Mouse (Mus musculus): Measurements from ENCODE around the gene Bahcc1.

Bahcc1 gene

GRCm38 (mm10) chr11:120225256-120226195 lies 7.2 kb upstream of the Bahcc1 start:
- in situ Hi-C loops (cut with MboI; ENCODE audit: low pct_unique_long_range_greater_than_20kb in 1 of 2, low sequenced_read_pairs in 2 of 2, unreplicated experiment in 1 of 2) = loop anchor here (5.0 to 25.0 kb wide), 3 partner anchors 52 to 437 kb away; partner anchors contain the start of genes Aspscr1 (in 1 of the 2) and Notum (in 1 of the 2)

GRCm38 (mm10) chr11:120226421-120227280 lies 6.1 kb upstream of the Bahcc1 start:
- in situ Hi-C loops (cut with MboI; ENCODE audit: low pct_unique_long_range_greater_than_20kb in 1 of 2, low sequenced_read_pairs in 2 of 2, unreplicated experiment in 1 of 2) = loop anchor here (5.0 to 25.0 kb wide), 3 partner anchors 51 to 436 kb away; partner anchors contain the start of genes Aspscr1 (in 1 of the 2) and Notum (in 1 of the 2)

GRCm38 (mm10) chr11:120227571-120228051 lies 5.1 kb upstream of the Bahcc1 start:
- in situ Hi-C loops (cut with MboI; ENCODE audit: low pct_unique_long_range_greater_than_20kb in 1 of 2, low sequenced_read_pairs in 2 of 2, unreplicated experiment in 1 of 2) = loop anchor here (5.0 to 25.0 kb wide), 3 partner anchors 50 to 435 kb away; partner anchors contain the start of genes Aspscr1 (in 1 of the 2) and Notum (in 1 of the 2)

GRCm38 (mm10) chr11:120228116-120228890 lies 4.4 kb upstream of the Bahcc1 start:
- in situ Hi-C loops (cut with MboI; ENCODE audit: low pct_unique_long_range_greater_than_20kb in 1 of 2, low sequenced_read_pairs in 2 of 2, unreplicated experiment in 1 of 2) = loop anchor here (5.0 to 25.0 kb wide), 3 partner anchors 49 to 434 kb away; partner anchors contain the start of genes Aspscr1 (in 1 of the 2) and Notum (in 1 of the 2)

- in situ Hi-C loops (cut with MboI; ENCODE audit: low pct_unique_long_range_greater_than_20kb in 1 of 2, low sequenced_read_pairs in 2 of 2, unreplicated experiment in 1 of 2) = loop anchor here (5.0 to 25.0 kb wide), 3 partner anchors 48 to 433 kb away; partner anchors contain the start of genes Aspscr1 (in 1 of the 2) and Notum (in 1 of the 2)
Measured at GRCm38 (mm10) chr11:120228911-120229437, 3.8 kb upstream of the Bahcc1 start.

GRCm38 (mm10) chr11:120229861-120230751 lies 2.6 kb upstream of the Bahcc1 start:
- in situ Hi-C loops (cut with MboI; ENCODE audit: low pct_unique_long_range_greater_than_20kb in 1 of 2, low sequenced_read_pairs in 2 of 2, unreplicated experiment in 1 of 2) = loop anchor here (5.0 to 25.0 kb wide), 3 partner anchors 47 to 432 kb away; partner anchors contain the start of genes Aspscr1 (in 1 of the 2) and Notum (in 1 of the 2)

- in situ Hi-C loops (cut with MboI; ENCODE audit: low pct_unique_long_range_greater_than_20kb in 1 of 2, low sequenced_read_pairs in 2 of 2, unreplicated experiment in 1 of 2) = loop anchor here in 1 of 2 experiments (25.0 kb wide), 1 partner anchor 431 kb away; the partner anchor contains the start of genes Aspscr1 and Notum
Measured at GRCm38 (mm10) chr11:120230841-120231370, 1.8 kb upstream of the Bahcc1 start.

GRCm38 (mm10) chr11:120231379-120231778 lies 1.4 kb upstream of the Bahcc1 start:
- in situ Hi-C loops (cut with MboI; ENCODE audit: low pct_unique_long_range_greater_than_20kb in 1 of 2, low sequenced_read_pairs in 2 of 2, unreplicated experiment in 1 of 2) = loop anchor here in 1 of 2 experiments (25.0 kb wide), 1 partner anchor 431 kb away; the partner anchor contains the start of genes Aspscr1 and Notum

- in situ Hi-C loops (cut with MboI; ENCODE audit: low pct_unique_long_range_greater_than_20kb in 1 of 2, low sequenced_read_pairs in 2 of 2, unreplicated experiment in 1 of 2) = loop anchor here in 1 of 2 experiments (25.0 kb wide), 1 partner anchor 429 kb away; the partner anchor contains the start of genes Aspscr1 and Notum
Measured at GRCm38 (mm10) chr11:120233441-120234135, 841 bp downstream of the Bahcc1 start.

- in situ Hi-C loops (cut with MboI; ENCODE audit: low pct_unique_long_range_greater_than_20kb in 1 of 2, low sequenced_read_pairs in 2 of 2, unreplicated experiment in 1 of 2) = loop anchor here in 1 of 2 experiments (25.0 kb wide), 1 partner anchor 428 kb away; the partner anchor contains the start of genes Aspscr1 and Notum
Measured at GRCm38 (mm10) chr11:120234136-120234775, 1.5 kb downstream of the Bahcc1 start.

- in situ Hi-C loops (cut with MboI; ENCODE audit: low pct_unique_long_range_greater_than_20kb in 1 of 2, low sequenced_read_pairs in 2 of 2, unreplicated experiment in 1 of 2) = loop anchor here in 1 of 2 experiments (25.0 kb wide), 1 partner anchor 428 kb away; the partner anchor contains the start of genes Aspscr1 and Notum
Measured at GRCm38 (mm10) chr11:120234776-120235181, 2.0 kb downstream of the Bahcc1 start.

GRCm38 (mm10) chr11:120235385-120236113 lies 2.8 kb downstream of the Bahcc1 start:
- in situ Hi-C loops (cut with MboI; ENCODE audit: low pct_unique_long_range_greater_than_20kb in 1 of 2, low sequenced_read_pairs in 2 of 2, unreplicated experiment in 1 of 2) = loop anchor here in 1 of 2 experiments (25.0 kb wide), 1 partner anchor 427 kb away; the partner anchor contains the start of genes Aspscr1 and Notum

- in situ Hi-C loops (cut with MboI; ENCODE audit: low pct_unique_long_range_greater_than_20kb in 1 of 2, low sequenced_read_pairs in 2 of 2, unreplicated experiment in 1 of 2) = loop anchor here in 1 of 2 experiments (25.0 kb wide), 1 partner anchor 426 kb away; the partner anchor contains the start of genes Aspscr1 and Notum
Measured at GRCm38 (mm10) chr11:120236114-120236437, 3.3 kb downstream of the Bahcc1 start.

Data from mouse embryonic stem cell (cell line).